Mouse (Mus musculus): ENCODE data around the gene Pde3a.

GRCm38 (mm10) chr6:141301750-141302748, 53.0 kb downstream of the Pde3a start:
- no peak for TF ChIP-seq GATA1 (IDR thresholded peaks at IDR 0.05; ENCODE audit: borderline replicate concordance, low read length)
- TF ChIP-seq FLI1 (IDR thresholded peaks at IDR 0.05; ENCODE audit: low read length): no peak
